ENCODE assay signal across 8 mouse cellular contexts in genomic region chr13:109117210-109117791, GRCm38 (mm10).
DNase-seq lines count a peak whose midpoint lies in the region; ATAC-seq and TF ChIP-seq lines count a peak whose summit lies in the region.

No protein-coding gene starts in this region.

- no peaks in the 10 kb centered on the region for H3K4me1 ChIP-seq in kidney, adult 2 months (ENCODE audit: control insufficient read depth, insufficient read depth, low read length)
- peaks cover 16% of the 10 kb centered on the region for H3K4me1 ChIP-seq in hindbrain, embryonic 12.5 days
- peaks cover 12% of the 10 kb centered on the region; the same call in 1 of the 2 replicates for H3K4me1 ChIP-seq in limb, embryonic 14.5 days (ENCODE audit: control insufficient read depth, insufficient read depth, low read length)
- peaks cover 4% of the 10 kb centered on the region; the same call in 1 of the 2 replicates for H3K4me1 ChIP-seq in stomach, embryonic 14.5 days (ENCODE audit: control insufficient read depth, insufficient read depth, low read length)

- H3K36me3 ChIP-seq in kidney, adult 2 months (ENCODE audit: control insufficient read depth, insufficient read depth, low read length): no peaks in the 10 kb centered on the region
- H3K36me3 ChIP-seq in hindbrain, embryonic 12.5 days: no peaks in the 10 kb centered on the region
- H3K36me3 ChIP-seq in limb, embryonic 14.5 days (ENCODE audit: control insufficient read depth, insufficient read depth, low read length): no peaks in the 10 kb centered on the region
- no peaks in the 10 kb centered on the region for H3K36me3 ChIP-seq in stomach, embryonic 14.5 days (ENCODE audit: control insufficient read depth, insufficient read depth, low read length)

- H3K9ac ChIP-seq in hindbrain, embryonic 12.5 days: peak overlapping the region; percentile 71
- no peak overlapping the region for H3K9ac ChIP-seq in limb, embryonic 14.5 days (ENCODE audit: low read depth, low read length, severe bottlenecking)
- no peak overlapping the region for H3K9ac ChIP-seq in stomach, embryonic 14.5 days (replicated peaks; ENCODE audit: low read depth, low read length)

- H3K4me2 ChIP-seq in hindbrain, embryonic 12.5 days (replicated peaks): peak overlapping the region; percentile 99
- H3K4me2 ChIP-seq in limb, embryonic 14.5 days (replicated peaks; ENCODE audit: low read depth, low read length, severe bottlenecking): peak overlapping the region; percentile 74
- peak overlapping the region; percentile 92 for H3K4me2 ChIP-seq in stomach, embryonic 14.5 days (replicated peaks; ENCODE audit: low read depth, low read length)

- peak; percentile 47 for ATAC-seq in hindbrain, embryonic 12.5 days (ENCODE audit: low FRiP score)
- no peak for ATAC-seq in limb, embryonic 14.5 days (ENCODE audit: low FRiP score, low read depth)
- no peak for ATAC-seq in stomach, embryonic 14.5 days (ENCODE audit: insufficient number of reproducible peaks, insufficient read depth, low FRiP score, low read depth)

- no peaks in the 10 kb centered on the region; the same call in 1 of the 2 replicates for H3K27me3 ChIP-seq in kidney, adult 2 months (replicated peaks; ENCODE audit: control insufficient read depth, insufficient read depth, low read length)
- H3K27me3 ChIP-seq in hindbrain, embryonic 12.5 days: peaks cover 23% of the 10 kb centered on the region
- peaks cover 13% of the 10 kb centered on the region for H3K27me3 ChIP-seq in limb, embryonic 14.5 days (ENCODE audit: control insufficient read depth, insufficient read depth, low read length)
- H3K27me3 ChIP-seq in stomach, embryonic 14.5 days (ENCODE audit: control insufficient read depth, insufficient read depth, low read length): no peaks in the 10 kb centered on the region

- WGBS in kidney, adult 2 months: 6% methylated on average over 14 of the region's 14 CpGs
- 9% methylated on average over 14 of the region's 14 CpGs for WGBS in hindbrain, embryonic 12.5 days
- 5% methylated on average over 14 of the region's 14 CpGs for WGBS in limb, embryonic 14.5 days
- 6% methylated on average over 14 of the region's 14 CpGs for WGBS in stomach, embryonic 14.5 days

- peak; percentile 2 for DNase-seq in kidney, adult 2 months
- DNase-seq in kidney, postnatal 36 days: no peak
- DNase-seq in embryo, embryonic 10 days (ENCODE audit: low spot score): peak; percentile 40
- DNase-seq in limb, embryonic 14.5 days (ENCODE audit: low spot score): no peak
- no peak for DNase-seq in testis, postnatal 10 days (ENCODE audit: low spot score)
- DNase-seq in adipocyte (ENCODE audit: low spot score): no peak

- H3K4me3 ChIP-seq in kidney, adult 2 months (ENCODE audit: insufficient read depth, low read depth, low read length): no peak overlapping the region
- peak overlapping the region; percentile 66 for H3K4me3 ChIP-seq in hindbrain, embryonic 12.5 days
- peak overlapping the region; percentile 38 for H3K4me3 ChIP-seq in limb, embryonic 14.5 days (replicated peaks; ENCODE audit: low read length)
- H3K4me3 ChIP-seq in stomach, embryonic 14.5 days (ENCODE audit: low read depth, low read length): peak overlapping the region; percentile 34

- no peak overlapping the region for H3K27ac ChIP-seq in kidney, adult 2 months (ENCODE audit: insufficient read depth, low read depth, low read length)
- no peak overlapping the region for H3K27ac ChIP-seq in hindbrain, embryonic 12.5 days
- H3K27ac ChIP-seq in limb, embryonic 14.5 days (replicated peaks; ENCODE audit: low read depth, low read length): no peak overlapping the region
- H3K27ac ChIP-seq in stomach, embryonic 14.5 days (ENCODE audit: low read length): no peak overlapping the region

- H3K9me3 ChIP-seq in hindbrain, embryonic 12.5 days (replicated peaks): no peaks in the 10 kb centered on the region
- no peaks in the 10 kb centered on the region for H3K9me3 ChIP-seq in limb, embryonic 14.5 days (ENCODE audit: control insufficient read depth, low read length)
- H3K9me3 ChIP-seq in stomach, embryonic 14.5 days (ENCODE audit: control insufficient read depth, low read depth, low read length): no peaks in the 10 kb centered on the region

- TF ChIP-seq CTCF in kidney, adult 2 months (conservative IDR thresholded peaks at IDR 0.05; ENCODE audit: insufficient read depth, insufficient read length, low read depth, low read length): no peak

- TF ChIP-seq POLR2A in kidney, adult 2 months (IDR thresholded peaks at IDR 0.05; ENCODE audit: low read depth, low read length): no peak
- no peak for TF ChIP-seq POLR2A in limb, embryonic 14.5 days (IDR thresholded peaks at IDR 0.05; ENCODE audit: borderline replicate concordance, extremely low read depth, insufficient read depth, insufficient read length)

Comparison
In these comparisons a context has a peak if more than half of its experiments do, and no peak if none do; other contexts are left out.
1. DNase-seq: peak in kidney, adult 2 months (single experiment) and embryo, embryonic 10 days (single experiment); none in kidney, postnatal 36 days (0 of 2), limb, embryonic 14.5 days (single experiment), testis, postnatal 10 days (single experiment) and adipocyte (single experiment).
2. Peak in every context shown above with its lines, with median percentiles within 50 percentile points of each other: H3K4me2 ChIP-seq.